Mouse (Mus musculus): ENCODE measurements at regions not wholly inside any gene's neighbourhood (a gene's known extent, or its start where the extent isn't known, plus 50 kb on each side); places are given as distances from the start of the nearest gene placed in this dataset.

DNA sequence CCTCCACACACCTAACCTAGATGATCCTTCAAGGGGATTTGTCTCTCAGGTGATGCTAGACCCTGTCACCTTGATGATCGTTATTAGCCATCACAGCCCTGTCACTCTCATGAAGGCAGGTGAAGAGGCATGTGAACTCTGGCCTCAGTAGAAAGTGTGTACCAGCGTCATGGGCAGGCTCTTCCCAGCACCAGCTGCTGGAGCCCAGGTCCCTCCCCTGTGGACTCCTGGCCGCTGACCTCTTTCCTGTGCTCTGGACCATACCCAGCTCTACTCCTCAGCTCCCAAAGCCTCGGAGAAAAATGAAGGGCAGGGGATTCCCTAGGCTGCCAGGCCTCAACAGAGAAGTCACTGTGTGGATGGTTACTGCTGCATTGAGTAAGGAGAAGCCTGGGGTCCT is 253.3 kb upstream of the Sulf2 start:
- DNase-seq (ENCODE audit: low read depth in 2 of 2, low spot score in 2 of 2): no peak

DNA sequence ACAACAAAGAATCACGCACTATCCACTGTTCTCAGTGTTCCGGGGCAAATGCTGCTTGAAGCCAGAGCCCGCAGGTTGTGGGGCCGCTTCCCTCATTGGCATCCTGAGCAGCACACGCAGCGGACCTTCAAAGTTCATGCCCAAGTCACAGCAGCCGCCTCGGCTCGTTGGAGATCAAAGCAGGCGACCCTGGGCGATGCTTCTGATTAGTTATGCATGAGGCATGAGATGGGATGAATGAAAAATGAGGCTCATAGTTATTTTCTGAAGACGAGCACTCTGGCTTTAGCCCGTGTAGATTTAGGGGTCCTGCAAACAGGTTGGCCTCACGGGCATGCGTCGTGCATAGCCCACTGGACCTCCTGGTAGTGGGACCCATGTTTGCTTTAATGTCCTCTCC is 252.5 kb upstream of the Sulf2 start:
- DNase-seq (ENCODE audit: low read depth in 2 of 2, low spot score in 2 of 2): no peak

GRCm38 (mm10) chr2:166406826-166407225 is 251.4 kb upstream of the Sulf2 start:
- no peak for DNase-seq (ENCODE audit: low read depth in 2 of 2, low spot score in 2 of 2)

GRCm38 (mm10) chr2:166403319-166403718 is 247.9 kb upstream of the Sulf2 start:
- no peak for DNase-seq (ENCODE audit: low read depth in 2 of 2, low spot score in 2 of 2)

DNA sequence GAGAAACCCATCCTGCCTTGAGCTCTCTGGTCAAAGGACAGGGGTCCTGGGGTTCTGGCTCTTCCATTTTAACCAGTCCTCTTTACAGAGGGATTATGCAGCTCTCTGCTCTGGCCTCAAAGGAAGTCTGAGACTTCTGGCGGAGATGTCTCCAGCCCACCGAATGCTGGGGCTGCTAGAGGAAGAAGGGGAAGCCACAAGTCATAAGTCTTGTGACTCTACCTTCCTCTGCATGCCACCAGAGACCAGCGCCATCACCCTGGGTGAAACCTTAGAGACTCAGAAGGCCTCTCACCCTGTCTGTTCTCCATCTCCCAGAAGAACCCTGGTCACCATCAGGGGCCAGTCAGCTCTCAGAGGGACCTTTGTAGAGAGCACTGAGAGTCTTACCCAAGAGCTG is 246.4 kb upstream of the Sulf2 start:
- DNase-seq (ENCODE audit: low read depth in 2 of 2, low spot score in 2 of 2): no peak

- no peak for DNase-seq (ENCODE audit: low read depth in 2 of 2, low spot score in 2 of 2)
Observed at GRCm38 (mm10) chr2:166400304-166400703, 244.8 kb upstream of the Sulf2 start.

GRCm38 (mm10) chr2:166399140-166399830 is 243.8 kb upstream of the Sulf2 start:
- no peak for DNase-seq (ENCODE audit: low read depth in 2 of 2, low spot score in 2 of 2)

GRCm38 (mm10) chr2:166398774-166399139 is 243.3 kb upstream of the Sulf2 start:
- DNase-seq (ENCODE audit: low read depth in 2 of 2, low spot score in 2 of 2): no peak

- DNase-seq (ENCODE audit: low read depth in 2 of 2, low spot score in 2 of 2): no peak
Observed at GRCm38 (mm10) chr2:166398156-166398555, 242.7 kb upstream of the Sulf2 start.

DNA sequence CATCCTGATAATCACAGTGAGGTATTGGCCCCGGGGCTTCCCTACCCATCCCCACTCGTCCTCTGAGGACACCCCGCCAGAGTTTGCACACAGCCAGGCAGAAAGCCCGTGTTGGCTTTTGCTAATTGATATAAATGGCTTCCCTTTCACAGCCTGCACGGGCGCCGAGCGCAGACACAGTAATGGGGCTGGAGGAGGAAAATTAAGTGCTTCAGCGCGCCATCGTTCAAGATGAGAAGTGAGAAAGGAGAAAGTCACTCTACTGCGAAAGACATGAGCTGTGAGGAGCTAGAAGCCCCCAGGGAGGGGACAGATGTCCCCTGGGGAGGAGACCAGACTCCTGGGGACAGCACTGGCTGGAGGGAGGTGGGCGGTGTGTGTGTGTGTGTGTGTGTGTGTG is 239.2 kb upstream of the Sulf2 start:
- no peak for DNase-seq (ENCODE audit: low read depth in 2 of 2, low spot score in 2 of 2)

- DNase-seq (ENCODE audit: low read depth in 2 of 2, low spot score in 2 of 2): no peak
Observed at GRCm38 (mm10) chr2:166391176-166391575, 235.7 kb upstream of the Sulf2 start.

DNA sequence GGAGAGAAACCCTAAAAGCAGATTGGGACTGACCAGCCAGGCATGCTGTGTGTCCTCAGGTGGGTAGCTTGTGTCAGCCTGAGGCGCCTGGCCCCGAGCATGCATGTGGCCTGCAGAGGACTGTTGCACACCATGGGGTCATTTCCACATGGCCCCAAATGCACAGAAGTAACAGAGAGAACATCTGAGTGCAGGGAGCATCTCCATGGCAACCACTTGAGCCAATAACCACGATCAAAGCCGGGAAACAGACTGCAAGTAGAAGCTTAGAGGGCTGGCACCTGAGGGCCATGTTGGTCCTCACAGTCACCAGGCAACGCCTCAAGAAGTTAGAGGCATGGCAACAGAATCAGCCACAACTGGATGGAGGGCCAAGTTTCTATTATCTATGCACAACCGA is 232.6 kb upstream of the Sulf2 start:
- no peak for DNase-seq (ENCODE audit: low read depth in 2 of 2, low spot score in 2 of 2)

- no peak for DNase-seq (ENCODE audit: low read depth in 2 of 2, low spot score in 2 of 2)
Observed at GRCm38 (mm10) chr2:166386817-166387216, 231.4 kb upstream of the Sulf2 start.

DNA sequence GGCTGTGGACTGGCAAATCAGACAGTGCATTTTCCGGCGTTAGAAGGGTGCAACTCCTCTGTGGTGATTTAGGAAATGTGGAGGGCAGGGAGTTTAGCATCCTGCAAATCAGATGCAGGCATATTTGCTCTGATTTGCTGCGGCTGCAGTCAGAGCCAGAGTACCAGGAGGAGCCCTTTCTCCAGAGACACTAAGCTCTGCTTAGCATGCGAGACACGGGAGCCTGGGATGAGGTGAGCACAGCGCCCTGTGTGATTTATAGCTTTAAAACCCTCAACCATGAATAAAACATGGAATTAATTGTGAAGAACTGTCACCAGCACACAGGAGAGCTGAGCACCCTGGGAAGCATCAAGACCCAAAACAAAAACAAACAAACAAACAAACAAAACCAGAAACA is 229.1 kb upstream of the Sulf2 start:
- DNase-seq (ENCODE audit: low read depth in 2 of 2, low spot score in 2 of 2): no peak

GRCm38 (mm10) chr2:166383356-166383755 is 227.9 kb upstream of the Sulf2 start:
- no peak for DNase-seq (ENCODE audit: low read depth in 2 of 2, low spot score in 2 of 2)

GRCm38 (mm10) chr2:166382180-166382579 is 226.7 kb upstream of the Sulf2 start:
- DNase-seq (ENCODE audit: low read depth in 2 of 2, low spot score in 2 of 2): no peak

DNA sequence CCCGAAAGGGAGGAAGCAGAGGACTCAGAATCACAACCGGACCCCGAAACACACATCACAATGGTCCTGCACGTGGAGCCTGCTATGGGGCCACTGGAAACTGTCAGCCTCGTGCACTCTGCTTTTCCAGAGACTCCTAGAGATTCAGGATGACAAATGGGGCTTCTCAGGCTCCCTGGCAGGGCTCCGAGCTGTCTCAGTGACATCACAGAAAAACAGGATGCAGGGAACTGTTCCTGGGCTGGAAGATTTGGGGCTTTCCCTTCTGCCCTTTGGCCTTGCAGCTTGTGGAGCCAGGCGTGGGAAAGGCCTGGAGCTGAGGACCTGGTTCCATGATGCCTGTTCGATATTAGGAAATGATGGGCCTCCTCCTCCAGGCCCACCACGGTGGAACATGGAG is 225.4 kb upstream of the Sulf2 start:
- no peak for DNase-seq (ENCODE audit: low read depth in 2 of 2, low spot score in 2 of 2)

- no peak for DNase-seq (ENCODE audit: low read depth in 2 of 2, low spot score in 2 of 2)
Observed at GRCm38 (mm10) chr2:166378325-166378724, 222.9 kb upstream of the Sulf2 start.

DNA sequence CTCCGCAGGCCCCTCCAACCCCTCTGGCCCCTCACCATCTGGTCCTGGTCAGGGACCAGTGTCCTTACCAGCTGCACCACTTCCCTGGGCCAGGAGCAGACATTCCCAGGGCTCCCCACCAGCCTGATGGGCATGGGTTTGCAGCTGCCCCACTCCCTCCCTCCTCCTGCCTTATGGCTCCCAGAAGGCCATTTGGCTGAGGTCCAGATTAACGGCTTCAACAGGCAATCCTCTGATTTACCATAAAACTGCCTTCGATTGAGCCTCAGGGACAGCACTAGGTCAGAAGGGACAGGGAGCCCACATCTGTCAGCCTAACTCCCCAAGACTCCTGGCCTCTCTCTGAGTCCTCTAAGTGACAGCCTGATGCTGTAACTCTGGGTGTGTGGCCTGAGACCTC is 221.9 kb upstream of the Sulf2 start:
- no peak for DNase-seq (ENCODE audit: low read depth in 2 of 2, low spot score in 2 of 2)

DNA sequence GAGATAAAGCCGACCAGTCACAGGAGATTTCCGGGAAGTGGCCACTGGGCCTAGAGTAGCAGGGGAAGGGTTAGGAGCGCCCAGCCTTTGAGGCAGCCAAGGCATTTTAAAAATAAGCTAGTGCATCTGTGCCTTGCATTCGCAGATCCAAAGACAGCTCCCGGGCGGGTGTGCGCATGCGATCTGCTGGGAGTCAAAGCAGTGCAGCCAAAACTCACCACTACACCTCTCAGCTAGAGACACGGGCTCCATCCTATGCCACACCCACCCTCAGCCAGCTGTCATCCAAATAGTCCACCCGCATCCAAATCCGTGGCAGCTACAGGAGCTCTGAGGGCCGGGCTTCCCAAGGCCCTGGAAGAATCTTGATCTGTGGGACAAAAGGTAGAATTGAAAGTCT is 220.2 kb upstream of the Sulf2 start:
- no peak for DNase-seq (ENCODE audit: low read depth in 2 of 2, low spot score in 2 of 2)

DNA sequence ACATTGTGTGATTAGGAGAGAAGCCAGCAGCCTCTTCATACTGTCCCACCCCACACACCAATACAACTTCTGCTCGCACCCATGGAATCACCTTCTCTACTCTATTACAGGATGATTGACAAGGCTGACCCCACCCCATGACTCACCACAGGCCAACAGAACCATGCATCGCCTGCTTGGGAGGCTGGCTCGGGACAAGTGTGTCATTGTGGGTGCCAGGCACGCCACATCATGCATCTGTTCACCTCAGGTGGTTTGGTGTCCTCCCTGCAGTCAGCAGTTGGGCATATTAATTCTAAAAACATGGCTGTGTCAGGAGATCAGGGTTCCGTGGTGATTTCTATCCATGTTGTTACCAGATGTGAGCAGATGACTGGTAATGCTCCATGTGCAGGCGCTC is 215.3 kb upstream of the Sulf2 start:
- DNase-seq (ENCODE audit: low read depth in 2 of 2, low spot score in 2 of 2): no peak

- no peak for DNase-seq (ENCODE audit: low read depth in 2 of 2, low spot score in 2 of 2)
Observed at GRCm38 (mm10) chr2:166361645-166362044, 206.2 kb upstream of the Sulf2 start.

DNA sequence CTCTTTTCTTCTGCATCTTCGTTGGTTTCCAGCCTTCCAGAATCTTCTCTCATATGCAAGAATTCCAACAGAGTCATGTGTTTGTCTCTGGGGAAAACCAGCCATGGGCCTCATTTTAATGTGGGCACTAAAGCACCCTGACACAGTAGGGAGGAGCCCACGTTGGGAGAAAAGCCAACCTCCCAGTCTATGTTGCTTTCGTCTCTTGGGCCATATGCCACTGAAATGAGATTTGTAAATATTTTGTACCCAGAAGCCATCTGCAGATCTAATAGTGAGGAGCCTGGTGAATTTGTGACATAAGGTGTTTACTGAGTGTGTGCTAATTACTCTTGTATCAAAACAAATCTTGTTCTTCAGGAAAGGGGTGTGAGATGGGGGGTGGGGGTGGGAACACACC is 205.3 kb upstream of the Sulf2 start:
- no peak for DNase-seq (ENCODE audit: low read depth in 2 of 2, low spot score in 2 of 2)

DNA sequence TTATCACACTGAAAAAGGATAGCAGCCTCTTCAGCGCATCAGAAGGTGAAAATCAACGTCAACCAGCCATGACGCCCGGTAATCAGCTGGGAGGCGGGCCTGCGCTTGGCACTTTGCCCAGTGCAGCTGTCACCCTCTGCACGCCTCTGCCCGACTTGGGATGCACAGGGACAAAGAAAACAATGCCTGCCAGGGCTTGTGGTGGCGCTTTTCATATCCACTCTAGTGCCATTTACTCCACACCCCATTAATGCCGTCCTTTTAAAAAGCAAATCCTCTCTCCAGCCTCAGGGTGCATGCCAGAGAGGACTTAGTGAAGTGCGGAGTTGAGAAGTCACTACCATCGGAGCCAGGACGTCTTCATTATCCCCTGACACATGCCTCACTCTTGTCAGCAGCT is 204.5 kb upstream of the Sulf2 start:
- DNase-seq (ENCODE audit: low read depth in 2 of 2, low spot score in 2 of 2): no peak

Measured in CD8-positive naive resting alpha-beta T cell, adult 2 months (primary cell).